Mouse (Mus musculus) heart, adult 2 months (tissue): ENCODE measurements at regions not wholly inside any gene's neighbourhood (a gene's known extent, or its start where the extent isn't known, plus 50 kb on each side); places are given as distances from the start of the nearest gene placed in this dataset.
"Not testable (repeated sequence)": the region's sequence is repeated elsewhere in the genome, so short reads cannot be mapped to it uniquely, and the experiment has no call there.

ENCODE experiments used
- DNase-seq, 2 experiments: peaks; one replicate each; pipeline ENCODE4 v3.0.0; 2021
- H3K27ac ChIP-seq: fragments of 200-600 bp; 2 replicates; pipeline ENCODE4 v1.8.1; 2022
- H3K27me3 ChIP-seq: fragments of 200-500 bp; 2 replicates; pipeline ENCODE4 v1.6.1; 2012; ENCODE audit warnings: mild to moderate bottlenecking, low read length, inconsistent platforms, mixed read lengths; ENCODE audit not compliant: control insufficient read depth, insufficient read depth
- H3K36me3 ChIP-seq: fragments of 200-500 bp; 2 replicates; pipeline ENCODE4 v1.6.1; 2012; ENCODE audit warnings: low read length, inconsistent platforms; ENCODE audit not compliant: control insufficient read depth, insufficient read depth
- H3K4me1 ChIP-seq: fragments of 200-500 bp; 2 replicates; pipeline ENCODE4 v1.6.1; 2011; ENCODE audit warnings: low read length; ENCODE audit not compliant: control insufficient read depth, insufficient read depth
- H3K4me3 ChIP-seq: fragments of 200-600 bp; 2 replicates; pipeline ENCODE4 v1.8.1; 2022
- H3K79me2 ChIP-seq: fragments of 200-500 bp; replicated peaks from 2 replicates; pipeline ENCODE4 v1.6.1; 2012; ENCODE audit warnings: mild to moderate bottlenecking, inconsistent platforms, low read length, moderate library complexity, mixed read lengths; ENCODE audit not compliant: control insufficient read depth, insufficient read depth
- H3K9ac ChIP-seq: fragments of 200-500 bp; 2 replicates; pipeline ENCODE4 v1.6.1; 2012; ENCODE audit warnings: low read depth, mild to moderate bottlenecking, control low read depth, inconsistent platforms, low read length, mixed read lengths
- CTCF ChIP-seq: fragments of 200-600 bp; IDR thresholded peaks from 2 replicates; pipeline ENCODE4 v1.8.1; 2022; ENCODE audit warnings: antibody characterized with exemption, mild to moderate bottlenecking, moderate library complexity
- EP300 ChIP-seq: fragments of 200-500 bp; IDR thresholded peaks from 2 replicates; pipeline ENCODE4 v1.6.1; 2011; ENCODE audit warnings: low read depth, low read length, control low read depth; ENCODE audit not compliant: insufficient read depth
- POLR2A ChIP-seq: fragments of 200-500 bp; IDR thresholded peaks from 2 replicates; pipeline ENCODE4 v1.6.1; 2011; ENCODE audit warnings: mild to moderate bottlenecking, low read depth, low read length, control low read depth; ENCODE audit not compliant: insufficient read depth
- WGBS: fragments of 180-500 bp; shearing (Covaris S2); methylation state at CpG from one replicate; pipeline ENCODE4 v1.1.7; 2018; 5-methylcytosine and 5-hydroxymethylcytosine counted together
- intact Hi-C: fragments of 180-260 bp; cut with DNase I; formaldehyde crosslinking; loops from one replicate; pipeline ENCODE4 v1.15.1; 2025

DNA sequence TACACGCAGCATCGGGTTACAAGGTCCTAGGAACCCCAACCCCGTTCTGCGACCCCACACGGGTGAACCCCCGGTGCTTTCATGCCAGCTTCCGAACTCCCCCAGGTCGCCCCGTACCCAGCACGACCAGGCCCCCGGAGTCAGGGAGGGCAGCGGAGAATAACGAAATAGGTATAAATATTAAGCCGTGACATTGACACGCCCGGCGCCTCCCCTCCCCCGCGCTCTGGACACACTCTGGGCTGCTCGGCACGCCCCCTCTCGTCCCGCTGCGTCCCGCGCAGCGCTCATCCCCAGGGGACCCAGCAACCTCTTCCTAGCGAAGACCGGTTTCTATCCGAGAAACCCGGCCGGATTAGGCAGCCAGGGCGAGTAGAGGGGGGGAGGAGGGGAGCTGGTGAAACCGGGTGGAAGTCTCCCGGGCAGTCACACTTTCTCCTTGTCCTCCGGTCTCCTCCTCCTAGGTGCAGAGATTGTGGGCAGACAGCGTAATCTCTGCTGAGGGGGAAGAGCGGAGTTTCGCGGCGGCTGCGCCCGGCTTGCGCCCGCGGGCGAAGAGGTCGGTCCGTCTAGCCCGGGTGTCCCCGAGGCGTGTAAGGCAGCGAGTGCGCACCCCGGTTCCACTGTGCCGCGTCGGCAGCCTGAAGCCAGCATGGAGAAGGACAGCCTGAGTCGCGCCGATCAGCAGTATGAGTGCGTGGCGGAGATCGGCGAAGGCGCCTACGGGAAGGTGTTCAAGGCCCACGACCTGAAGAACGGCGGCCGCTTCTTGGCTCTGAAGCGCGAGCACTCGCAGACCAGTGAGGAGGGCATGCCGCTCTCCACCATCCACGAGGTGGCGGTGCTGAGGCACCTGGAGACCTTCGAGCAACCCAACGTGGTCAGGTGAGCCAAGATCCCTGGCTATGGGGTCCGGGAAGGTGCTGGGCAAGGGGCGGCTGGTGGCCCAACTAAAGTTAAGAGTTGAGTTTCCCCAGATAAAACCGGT is 177.1 kb upstream of the Gdi2 start:
- DNase-seq: peak in 1 of 2 experiments; percentile 24
- peak overlapping the region; percentile 44 for H3K4me3 ChIP-seq
- WGBS: under 1% methylated on average over 82 of the region's 82 CpGs
- H3K27me3 ChIP-seq: peaks cover 25% of the 10 kb centered on the region
- no peak overlapping the region for H3K27ac ChIP-seq
- peak overlapping the region; percentile 1 for H3K9ac ChIP-seq
- intact Hi-C loops: no loop called here
- H3K36me3 ChIP-seq: no peaks in the 10 kb centered on the region
- H3K79me2 ChIP-seq: no peaks in the 10 kb centered on the region
- TF ChIP-seq CTCF: peak; percentile 47
- no peak for TF ChIP-seq POLR2A
- TF ChIP-seq EP300: no peak
- no peaks in the 10 kb centered on the region for H3K4me1 ChIP-seq

DNA sequence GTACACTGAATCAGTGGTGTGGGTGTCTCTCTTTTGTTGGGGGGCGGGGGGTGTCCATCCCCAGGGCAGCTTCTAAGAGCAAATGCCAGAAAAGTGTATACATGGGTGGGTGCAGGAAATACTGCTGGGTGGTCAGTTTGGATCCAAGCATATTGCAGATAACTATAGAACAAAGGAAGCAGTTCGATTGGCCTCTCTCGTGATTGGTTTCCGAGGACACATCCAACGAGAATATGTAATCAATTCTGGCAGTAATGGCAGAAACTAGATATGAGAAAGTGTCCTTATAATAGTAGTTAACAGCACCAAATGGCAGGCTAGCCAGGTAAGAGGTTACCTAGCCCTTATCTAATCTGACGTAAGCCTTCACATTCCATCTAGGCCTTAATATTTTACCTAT is 165.2 kb upstream of the Gdi2 start:
- Histone ChIP-seq H3K27ac (no peak overlapping the region), H3K27me3 (no peaks in the 10 kb centered on the region), H3K36me3 (no peaks in the 10 kb centered on the region), H3K4me3 (no peak overlapping the region), H3K9ac (no peak overlapping the region), H3K4me1 (no peaks in the 10 kb centered on the region), H3K79me2 (no peaks in the 10 kb centered on the region)
- TF ChIP-seq EP300 (no peak), POLR2A (no peak), CTCF (no peak)
- WGBS: 65% methylated on average over 6 of the region's 6 CpGs
- no peak for DNase-seq
- intact Hi-C loops: no loop called here

DNA sequence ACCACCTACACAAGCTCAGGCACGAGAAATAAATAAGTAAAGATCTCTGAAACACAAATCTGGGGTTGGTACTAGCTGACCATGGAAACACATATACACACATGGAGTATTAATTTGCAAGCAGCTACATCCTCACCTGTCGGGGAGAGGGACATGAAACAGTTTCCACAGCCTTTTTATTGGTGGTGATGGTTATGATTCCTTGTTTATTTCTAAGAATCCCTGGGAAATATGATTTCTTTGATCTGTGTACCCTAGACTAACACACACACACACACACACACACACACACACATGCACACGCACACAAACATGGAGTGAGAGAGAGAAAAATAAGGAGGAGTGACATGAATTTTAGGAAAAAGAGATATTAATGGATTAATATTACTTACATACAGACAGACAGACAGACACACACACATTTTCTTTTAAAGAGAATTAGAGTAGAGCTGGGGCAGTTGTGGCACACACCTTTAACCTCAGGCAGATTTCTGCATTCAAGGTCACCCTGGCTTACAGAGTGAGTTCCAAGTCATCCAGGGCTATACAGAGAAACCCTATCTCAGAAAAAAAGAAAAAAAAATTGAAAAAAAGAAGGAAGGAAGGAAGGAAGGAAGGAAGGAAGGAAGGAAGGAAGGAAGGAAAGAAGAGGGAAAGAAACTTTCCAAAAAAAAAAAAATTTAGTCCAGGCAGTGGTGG is 164.2 kb upstream of the Gdi2 start:
- H3K4me1 ChIP-seq, H3K9ac ChIP-seq, H3K79me2 ChIP-seq, H3K36me3 ChIP-seq, intact Hi-C loops, DNase-seq, H3K4me3 ChIP-seq, H3K27me3 ChIP-seq, H3K27ac ChIP-seq: not testable (repeated sequence)
- WGBS: 45% methylated on average over 3 of the region's 3 CpGs

DNA sequence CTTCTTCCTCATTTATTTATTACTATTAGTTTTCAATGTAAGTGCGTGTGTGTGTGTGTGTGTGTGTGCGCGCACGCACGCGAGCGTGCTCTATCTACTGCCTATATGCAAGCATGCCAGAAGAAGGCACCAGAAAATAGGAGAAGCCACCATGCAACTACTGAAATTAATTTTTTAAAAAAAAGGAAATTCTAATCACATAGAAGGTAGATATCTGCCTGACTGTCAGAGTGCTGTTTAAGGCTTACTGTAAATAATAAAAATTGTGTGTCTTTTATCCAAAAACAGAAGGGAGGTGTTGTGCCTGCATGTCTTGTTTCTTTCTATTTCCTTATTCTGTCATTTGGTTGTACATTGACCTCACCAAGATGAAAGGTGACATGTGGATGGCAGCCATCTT is 163.1 kb upstream of the Gdi2 start:
- WGBS: 94% methylated on average over 7 of the region's 7 CpGs
- no peaks in the 10 kb centered on the region for H3K36me3 ChIP-seq
- H3K27ac ChIP-seq: no peak overlapping the region
- H3K27me3 ChIP-seq: no peaks in the 10 kb centered on the region
- TF ChIP-seq CTCF (no peak), POLR2A (no peak), EP300 (no peak)
- intact Hi-C loops: no loop called here
- DNase-seq: no peak
- no peaks in the 10 kb centered on the region for H3K4me1 ChIP-seq
- H3K79me2 ChIP-seq: no peaks in the 10 kb centered on the region
- H3K4me3 ChIP-seq: no peak overlapping the region
- no peak overlapping the region for H3K9ac ChIP-seq

DNA sequence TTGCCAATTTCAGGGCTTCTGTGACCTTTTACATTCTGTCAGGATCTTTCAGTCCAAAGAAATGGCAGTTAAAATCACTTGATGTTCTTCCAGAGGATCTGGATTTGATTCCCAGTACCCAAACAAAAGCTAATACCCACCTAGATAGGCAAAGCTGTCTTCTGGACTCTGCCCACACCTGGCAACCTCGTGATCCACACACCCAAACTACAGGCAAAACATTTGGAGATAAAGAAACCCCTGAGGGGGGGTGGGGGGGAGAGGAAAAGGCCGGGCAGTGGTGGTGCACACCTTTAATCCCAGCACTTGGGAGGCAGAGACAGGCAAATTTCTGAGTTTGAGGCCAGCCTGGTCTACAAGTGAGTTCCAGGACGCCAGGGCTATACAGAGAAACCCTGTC is 160.1 kb upstream of the Gdi2 start:
- H3K4me1 ChIP-seq, H3K79me2 ChIP-seq, H3K27ac ChIP-seq, H3K9ac ChIP-seq, DNase-seq, H3K27me3 ChIP-seq, H3K4me3 ChIP-seq, intact Hi-C loops, H3K36me3 ChIP-seq: not testable (repeated sequence)
- WGBS: 47% methylated on average over 3 of the region's 3 CpGs

DNA sequence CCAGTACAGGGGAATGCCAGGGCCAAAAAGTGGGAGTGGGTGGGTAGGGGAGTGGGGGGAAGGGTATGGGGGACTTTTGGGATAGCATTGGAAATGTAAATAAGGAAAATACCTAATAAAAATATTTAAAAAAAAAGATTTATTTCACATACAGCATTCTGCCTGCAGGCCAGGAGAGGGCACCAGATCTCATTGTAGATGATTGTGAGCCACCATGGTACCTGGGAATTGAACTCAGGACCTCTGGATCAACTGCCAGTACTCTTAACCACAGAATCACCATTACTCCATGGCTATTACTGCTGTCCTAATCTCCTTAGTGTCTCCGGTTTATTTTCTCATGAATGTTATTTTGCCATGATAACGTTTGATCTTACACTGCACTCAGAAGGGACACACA is 132.1 kb upstream of the Gdi2 start:
- H3K4me1 ChIP-seq, DNase-seq, H3K79me2 ChIP-seq, H3K9ac ChIP-seq, H3K36me3 ChIP-seq, H3K27me3 ChIP-seq, H3K27ac ChIP-seq, H3K4me3 ChIP-seq: not testable (repeated sequence)
- peak; percentile 18; the same call in 1 of the 2 replicates for TF ChIP-seq CTCF
- intact Hi-C loops: loop anchor here (5.0 to 10.0 kb wide), 3 partner anchors 189 to 489 kb away; no protein-coding TSS in a partner anchor
- 74% methylated on average over 2 of the region's 2 CpGs for WGBS
